8 mouse cellular contexts compared by ENCODE assay signal in genomic region chrX:141156696-141157095, GRCm38 (mm10).
DNase-seq lines count a peak whose midpoint lies in the region; ATAC-seq and TF ChIP-seq lines count a peak whose summit lies in the region.
"Had no signal": no experiment of that assay in that cellular context is flagged by ENCODE, and none has a peak within 500 bp of the region (broad histone marks: within the 10 kb centered on the region; RNA-seq: fewer than 3 reads in every experiment).

No protein-coding gene starts in this region.

- H3K27me3 ChIP-seq in E14TG2a.4 (ENCODE audit: insufficient read depth, low read length): no peaks in the 10 kb centered on the region

- H3K9me3 ChIP-seq in E14TG2a.4 (ENCODE audit: low read length): no peaks in the 10 kb centered on the region

- no peaks in the 10 kb centered on the region for H3K4me1 ChIP-seq in E14TG2a.4 (replicated peaks; ENCODE audit: low read depth, low read length)

- no peak for DNase-seq in layer of hippocampus, adult 2 months (ENCODE audit: low spot score in 2 of 2)
- DNase-seq in layer of hippocampus, adult 9-11 months: no peak
- DNase-seq in R1 (ENCODE audit: low read depth, low spot score): peak; percentile 16
- DNase-seq in adrenal gland, postnatal 14 days: no peak
- DNase-seq in gastrocnemius, postnatal 10 days: no peak
- DNase-seq: gastrocnemius, postnatal 25 days had no signal

- no peaks in the 10 kb centered on the region for H3K36me3 ChIP-seq in E14TG2a.4 (ENCODE audit: insufficient read depth, low read length)

- no peak overlapping the region for H3K4me3 ChIP-seq in layer of hippocampus, adult 2 months
- no peak overlapping the region for H3K4me3 ChIP-seq in E14TG2a.4 (replicated peaks; ENCODE audit: low read length)

- TF ChIP-seq CTCF in layer of hippocampus, adult 2 months (conservative IDR thresholded peaks at IDR 0.05): peak; percentile 76
- peak; percentile 22; the same call in 1 of the 2 replicates for TF ChIP-seq CTCF in E14TG2a.4 (conservative IDR thresholded peaks at IDR 0.05; ENCODE audit: low read length)

- ATAC-seq in inflammation-experienced regulatory T-cells, adult 6 months: peak; percentile 54

- H3K27ac ChIP-seq in layer of hippocampus, adult 2 months: no peak overlapping the region
